Comparison of ENCODE assay signal across 9 mouse cellular contexts in the genomic region with DNA sequence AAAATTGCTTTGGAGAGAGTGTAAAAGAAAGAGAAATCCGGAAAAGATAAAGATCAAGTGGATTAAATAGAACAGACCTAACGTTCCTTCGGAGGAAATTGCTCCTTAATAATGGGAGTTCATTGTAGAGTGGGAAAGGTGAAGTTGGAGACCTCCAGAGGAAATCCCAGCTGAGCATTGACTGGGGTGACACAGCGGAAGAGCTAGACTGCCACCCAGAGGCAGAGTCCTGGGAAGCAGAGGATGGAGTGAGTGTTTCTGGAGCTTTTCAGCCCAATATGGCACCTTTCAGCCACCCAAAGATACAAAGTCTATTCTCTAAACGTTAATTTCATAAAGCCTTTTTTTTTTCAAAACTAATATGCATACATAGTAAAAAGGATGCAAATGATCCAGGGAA.
A peak's percentile ranks its signal among the peaks of the same experiment; 100 is the strongest.
DNase-seq lines count a peak whose midpoint lies in the region; ATAC-seq and TF ChIP-seq lines count a peak whose summit lies in the region.
"Had no signal": no experiment of that assay in that cellular context is flagged by ENCODE, and none has a peak within 500 bp of the region (broad histone marks: within the 10 kb centered on the region; RNA-seq: fewer than 3 reads in every experiment).

No protein-coding gene starts in this region.

- no peak overlapping the region for H3ac ChIP-seq in C2C12 (ENCODE audit: control insufficient read depth, insufficient read length, low read depth)

- H3K4me2 ChIP-seq in heart, embryonic 11.5 days: no peak overlapping the region
- no peak overlapping the region for H3K4me2 ChIP-seq in stomach, postnatal 0 days (replicated peaks; ENCODE audit: low read depth)
- H3K4me2 ChIP-seq: neural tube, embryonic 13.5 days had no signal

- H3K36me3 ChIP-seq in heart, embryonic 11.5 days (ENCODE audit: control insufficient read depth, insufficient read depth, low read length): no peaks in the 10 kb centered on the region
- H3K36me3 ChIP-seq in C2C12 (ENCODE audit: control insufficient read depth, insufficient read depth): no peaks in the 10 kb centered on the region
- H3K36me3 ChIP-seq in stomach, postnatal 0 days (ENCODE audit: control insufficient read depth, insufficient read depth, low read length): no peaks in the 10 kb centered on the region
- H3K36me3 ChIP-seq: neural tube, embryonic 13.5 days had no signal

- ATAC-seq in heart, embryonic 11.5 days (replicated peaks; ENCODE audit: insufficient number of reproducible peaks, low FRiP score, low TSS enrichment): no peak
- no peak for ATAC-seq in stomach, postnatal 0 days (ENCODE audit: low FRiP score, low TSS enrichment)

- TF ChIP-seq CTCF in C2C12 (IDR thresholded peaks at IDR 0.05; ENCODE audit: control insufficient read depth, insufficient read depth, insufficient read length): peak; percentile 37
- peak; percentile 77 for TF ChIP-seq CTCF in stomach, postnatal 0 days (IDR thresholded peaks at IDR 0.05; ENCODE audit: low read depth)

- TF ChIP-seq EP300 in stomach, postnatal 0 days (optimal IDR thresholded peaks at IDR 0.05): no peak

- intact Hi-C loops in gastrocnemius, postnatal 14 days (cut with DNase I; ENCODE audit: low total_unique reads): no loop called here

- DNase-seq in heart, postnatal 4 days: peak; percentile 12
- peak; percentile 73 for DNase-seq in ZHBTc4 (ENCODE audit: low read depth, low spot score)
- peak; percentile 59 for DNase-seq in kidney, postnatal 10 days
- peak; percentile 22 for DNase-seq in stomach, postnatal 0 days (ENCODE audit: low spot score)
- no peak for DNase-seq in urinary bladder, postnatal 4 days (ENCODE audit: low spot score in 2 of 2)
- no peak for DNase-seq in gastrocnemius, postnatal 14 days

- 21% methylated on average over 5 of the region's 5 CpGs for WGBS in heart, embryonic 11.5 days (ENCODE audit: insufficient replicate concordance)
- 25% methylated on average over 5 of the region's 5 CpGs for WGBS in stomach, postnatal 0 days

- H3K79me2 ChIP-seq in C2C12 (ENCODE audit: control insufficient read depth, insufficient read depth): no peaks in the 10 kb centered on the region

- H3K27ac ChIP-seq in heart, embryonic 11.5 days (ENCODE audit: low read depth, low read length): no peak overlapping the region
- H3K27ac ChIP-seq in stomach, postnatal 0 days (replicated peaks): no peak overlapping the region
- H3K27ac ChIP-seq: neural tube, embryonic 13.5 days had no signal

- no peaks in the 10 kb centered on the region for H3K27me3 ChIP-seq in heart, embryonic 11.5 days (ENCODE audit: control insufficient read depth, insufficient read depth, low read length)
- no peaks in the 10 kb centered on the region for H3K27me3 ChIP-seq in C2C12 (ENCODE audit: control insufficient read depth, insufficient read depth, insufficient read length)
- H3K27me3 ChIP-seq in stomach, postnatal 0 days (ENCODE audit: control insufficient read depth, insufficient read depth, low read length): no peaks in the 10 kb centered on the region
- H3K27me3 ChIP-seq: neural tube, embryonic 13.5 days had no signal

- H3K9ac ChIP-seq in heart, embryonic 11.5 days (ENCODE audit: low read depth, low read length): no peak overlapping the region
- H3K9ac ChIP-seq in stomach, postnatal 0 days (ENCODE audit: low read length): no peak overlapping the region
- H3K9ac ChIP-seq: neural tube, embryonic 13.5 days had no signal

- H3K9me3 ChIP-seq in heart, embryonic 11.5 days (replicated peaks; ENCODE audit: control insufficient read depth, low read length): no peaks in the 10 kb centered on the region
- H3K9me3 ChIP-seq in stomach, postnatal 0 days (ENCODE audit: control insufficient read depth, low read length): no peaks in the 10 kb centered on the region
- H3K9me3 ChIP-seq: neural tube, embryonic 13.5 days had no signal

- H3K4me1 ChIP-seq in heart, embryonic 11.5 days (ENCODE audit: control insufficient read depth, insufficient read depth, low read length): no peaks in the 10 kb centered on the region
- H3K4me1 ChIP-seq in stomach, postnatal 0 days (replicated peaks; ENCODE audit: control insufficient read depth, insufficient read depth): no peaks in the 10 kb centered on the region
- H3K4me1 ChIP-seq: neural tube, embryonic 13.5 days had no signal

- H3K4me3 ChIP-seq in heart, embryonic 11.5 days (ENCODE audit: low read depth, low read length): no peak overlapping the region
- no peak overlapping the region for H3K4me3 ChIP-seq in C2C12 (ENCODE audit: insufficient read depth, poor library complexity, severe bottlenecking)
- H3K4me3 ChIP-seq in stomach, postnatal 0 days (ENCODE audit: low read depth, low read length): no peak overlapping the region
- H3K4me3 ChIP-seq: neural tube, embryonic 13.5 days had no signal

- H3K79me3 ChIP-seq in C2C12 (ENCODE audit: low read depth): no peaks in the 10 kb centered on the region

TF ChIP-seq in C2C12, 6 proteins besides CTCF, POLR2A, EP300 and RAD21:
- no peak for TF ChIP-seq FOSL1 (IDR thresholded peaks at IDR 0.05; ENCODE audit: insufficient read depth, low read length, poor library complexity, severe bottlenecking)
- no peak for TF ChIP-seq MAX (IDR thresholded peaks at IDR 0.05)
- no peak for TF ChIP-seq USF1 (IDR thresholded peaks at IDR 0.05; ENCODE audit: low read depth)
- TF ChIP-seq MYOG (IDR thresholded peaks at IDR 0.05; ENCODE audit: control insufficient read depth, extremely low read depth, insufficient read length): no peak
- TF ChIP-seq CEBPB (IDR thresholded peaks at IDR 0.05; ENCODE audit: low read depth): no peak
- no peak for TF ChIP-seq MYOD1 (IDR thresholded peaks at IDR 0.05; ENCODE audit: control insufficient read depth, insufficient read length, low read depth)

Comparison
In these comparisons a context has a peak if more than half of its experiments do, and no peak if none do; other contexts are left out.
1. DNase-seq: peak in heart, postnatal 4 days (single experiment), ZHBTc4 (single experiment), kidney, postnatal 10 days (single experiment) and stomach, postnatal 0 days (single experiment); none in urinary bladder, postnatal 4 days (0 of 2) and gastrocnemius, postnatal 14 days (single experiment).